ENCODE assay signal across 9 mouse cellular contexts in the genomic region with DNA sequence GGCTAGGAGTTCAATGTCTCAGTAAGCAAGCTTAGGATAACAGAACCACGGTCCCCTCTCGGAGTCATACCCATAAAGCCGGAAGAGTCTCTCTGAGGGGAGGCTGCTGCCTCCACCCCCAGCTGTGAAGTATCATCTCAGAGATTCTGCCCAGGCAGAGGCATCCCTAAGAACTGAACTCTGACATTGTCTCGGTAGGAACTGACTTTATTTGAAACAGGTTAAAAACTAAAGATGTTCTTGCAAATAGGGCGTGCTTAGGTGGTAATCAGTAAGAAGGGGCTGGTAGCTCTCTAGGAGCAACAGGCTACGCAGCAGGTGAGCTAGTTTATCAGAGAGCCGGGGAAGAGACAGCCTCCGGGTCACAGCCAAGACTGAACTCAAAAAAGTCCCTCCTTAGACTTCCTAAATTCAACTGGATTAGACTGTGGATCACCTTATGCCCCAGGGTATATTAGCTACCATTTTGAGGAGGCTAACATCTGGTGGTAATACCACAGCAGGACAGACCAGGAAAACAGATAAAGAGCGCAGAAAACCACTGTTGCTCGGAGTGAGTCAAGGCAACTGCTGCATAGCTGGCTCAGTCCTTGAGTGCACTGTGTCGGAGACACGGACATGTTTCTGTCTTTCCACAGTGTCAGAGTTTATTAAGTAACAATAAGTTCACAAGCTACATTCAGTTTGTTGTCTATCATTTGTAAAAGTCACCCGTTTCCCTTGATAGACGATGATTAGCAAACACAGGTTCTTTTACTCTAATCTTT. TPM values are rescaled to one million over a fixed set of nuclear protein-coding genes. Genes with fewer than 3 reads are reported as not detected.
A peak's percentile ranks its signal among the peaks of the same experiment; 100 is the strongest.
DNase-seq lines count a peak whose midpoint lies in the region; ATAC-seq and TF ChIP-seq lines count a peak whose summit lies in the region.
"Had no signal": no experiment of that assay in that cellular context is flagged by ENCODE, and none has a peak within 500 bp of the region (broad histone marks: within the 10 kb centered on the region; RNA-seq: fewer than 3 reads in every experiment).

No protein-coding gene starts in this region.

- no peaks in the 10 kb centered on the region for H3K27me3 ChIP-seq in lung, postnatal 0 days (replicated peaks; ENCODE audit: insufficient read depth, low read length)
- no peaks in the 10 kb centered on the region for H3K27me3 ChIP-seq in forebrain, embryonic 14.5 days (replicated peaks; ENCODE audit: control insufficient read depth, insufficient read depth, low read length)
- no peaks in the 10 kb centered on the region for H3K27me3 ChIP-seq in stomach, embryonic 16.5 days (ENCODE audit: control insufficient read depth, insufficient read depth, low read length)

- no peak for DNase-seq in lung, postnatal 0 days (ENCODE audit: low spot score)
- DNase-seq in lung, adult 18-20 months = no peak
- no peak for DNase-seq in forebrain, embryonic 14.5 days (ENCODE audit: low spot score)
- peak; percentile 13 for DNase-seq in liver
- no peak for DNase-seq in cerebellum, adult 8-10 months
- no peak for DNase-seq in frontal cortex, postnatal 36 days (ENCODE audit: low spot score in 2 of 2)

- H3K9me3 ChIP-seq in lung, postnatal 0 days (ENCODE audit: low read length) = no peaks in the 10 kb centered on the region
- no peaks in the 10 kb centered on the region for H3K9me3 ChIP-seq in forebrain, embryonic 14.5 days (replicated peaks; ENCODE audit: control insufficient read depth, low read length)
- H3K9me3 ChIP-seq in stomach, embryonic 16.5 days (replicated peaks; ENCODE audit: control insufficient read depth, low read length) = no peaks in the 10 kb centered on the region

- no peak overlapping the region for H3K27ac ChIP-seq in lung, postnatal 0 days (ENCODE audit: low read length)
- H3K27ac ChIP-seq in forebrain, embryonic 14.5 days (ENCODE audit: low read depth, low read length) = no peak overlapping the region
- no peak overlapping the region for H3K27ac ChIP-seq in stomach, embryonic 16.5 days (ENCODE audit: low read length)

- no peak for TF ChIP-seq CTCF in lung, postnatal 0 days (IDR thresholded peaks at IDR 0.05)

- 0 out of 2 replicates have a peak overlapping the region, but pooled peaks have one; percentile 23 for H3K9ac ChIP-seq in lung, postnatal 0 days (replicated peaks; ENCODE audit: low read depth)
- H3K9ac ChIP-seq in forebrain, embryonic 14.5 days (ENCODE audit: low read length) = peak overlapping the region; percentile 23; the same call in 1 of the 2 replicates
- H3K9ac ChIP-seq in stomach, embryonic 16.5 days (ENCODE audit: low read length) = peak overlapping the region; percentile 49

- H3K4me1 ChIP-seq in lung, postnatal 0 days (ENCODE audit: insufficient read depth, low read depth, low read length) = peaks cover 2% of the 10 kb centered on the region; the same call in 1 of the 2 replicates
- no peaks in the 10 kb centered on the region; the same call in 1 of the 2 replicates for H3K4me1 ChIP-seq in forebrain, embryonic 14.5 days (ENCODE audit: control insufficient read depth, insufficient read depth, low read length)
- no peaks in the 10 kb centered on the region for H3K4me1 ChIP-seq in stomach, embryonic 16.5 days (ENCODE audit: control insufficient read depth, insufficient read depth, low read length)

- peak overlapping the region; percentile 16; the same call in 1 of the 2 replicates for H3K4me3 ChIP-seq in lung, postnatal 0 days (ENCODE audit: low read depth, low read length)
- H3K4me3 ChIP-seq in forebrain, embryonic 14.5 days (ENCODE audit: low read depth, low read length) = peak overlapping the region; percentile 20
- H3K4me3 ChIP-seq in stomach, embryonic 16.5 days (replicated peaks; ENCODE audit: low read length) = peak overlapping the region; percentile 41

- no peak for TF ChIP-seq EP300 in lung, postnatal 0 days (IDR thresholded peaks at IDR 0.05)

- ATAC-seq in lung, postnatal 0 days = no peak
- no peak for ATAC-seq in forebrain, embryonic 14.5 days
- no peak for ATAC-seq in stomach, embryonic 16.5 days (ENCODE audit: insufficient read depth, low FRiP score)
- ATAC-seq in erythroid progenitor cell, adult 5-6 weeks (replicated peaks; ENCODE audit: low FRiP score, poor library complexity, severe bottlenecking) = no peak

- 44% methylated on average over 14 of the region's 14 CpGs for WGBS in lung, postnatal 0 days
- WGBS in forebrain, embryonic 14.5 days = 51% methylated on average over 14 of the region's 14 CpGs
- 36% methylated on average over 14 of the region's 14 CpGs for WGBS in stomach, embryonic 16.5 days

- H3K4me2 ChIP-seq in lung, postnatal 0 days (replicated peaks; ENCODE audit: low read depth, low read length) = peak overlapping the region; percentile 54
- H3K4me2 ChIP-seq in forebrain, embryonic 14.5 days (ENCODE audit: low read length) = peak overlapping the region; percentile 47
- H3K4me2 ChIP-seq in stomach, embryonic 16.5 days (ENCODE audit: low read depth, low read length) = peak overlapping the region; percentile 61

- no peaks in the 10 kb centered on the region for H3K36me3 ChIP-seq in lung, postnatal 0 days (ENCODE audit: insufficient read depth, low read length)
- 0 out of 2 replicates have a peak, but pooled peaks cover 2% of the 10 kb centered on the region for H3K36me3 ChIP-seq in forebrain, embryonic 14.5 days (ENCODE audit: control insufficient read depth, insufficient read depth, low read length)
- H3K36me3 ChIP-seq in stomach, embryonic 16.5 days (ENCODE audit: control insufficient read depth, insufficient read depth, low read length) = no peaks in the 10 kb centered on the region

RNA-seq across cellular contexts. Expression of gene Snapc1, which starts 10.7 kb away (rescaled TPM):
- 9.1 and 9.2 TPM in 2 replicates for polyA plus RNA-seq in lung, postnatal 0 days (2015; fragmentation: Nextera tagmentation; extraction: Ambion mirVana)
- polyA plus RNA-seq in forebrain, embryonic 14.5 days (2014; fragmentation: Nextera tagmentation; extraction: Ambion mirVana) = 26.0 and 38.4 TPM in 2 replicates
- polyA plus RNA-seq in stomach, embryonic 16.5 days (2015; fragmentation: Nextera tagmentation; extraction: Ambion mirVana) = 19.6 and 21.2 TPM in 2 replicates
- 0.36 and 1.3 TPM in 2 replicates for total RNA-seq in erythroid progenitor cell, adult 5-6 weeks (2015; ENCODE audit: low replicate concordance)
- 0.38 and 1.2 TPM in 2 replicates for total RNA-seq in erythroid progenitor cell, adult 5-6 weeks (2017; ENCODE audit: low replicate concordance)

RNA-seq across cellular contexts. Expression of gene Gm49321, which starts 16.1 kb away (rescaled TPM):
- polyA plus RNA-seq in lung, postnatal 0 days (2015; fragmentation: Nextera tagmentation; extraction: Ambion mirVana) = 4.3 and 7.2 TPM in 2 replicates
- 13.6 and 19.3 TPM in 2 replicates for polyA plus RNA-seq in forebrain, embryonic 14.5 days (2014; fragmentation: Nextera tagmentation; extraction: Ambion mirVana)
- 12.3 and 15.0 TPM in 2 replicates for polyA plus RNA-seq in stomach, embryonic 16.5 days (2015; fragmentation: Nextera tagmentation; extraction: Ambion mirVana)
- not detected in 2 replicates for total RNA-seq in erythroid progenitor cell, adult 5-6 weeks (2015; ENCODE audit: low replicate concordance)
- not detected in 2 replicates for total RNA-seq in erythroid progenitor cell, adult 5-6 weeks (2017; ENCODE audit: low replicate concordance)

RNA-seq across cellular contexts. Expression of gene Syt16, which starts 43.9 kb away (rescaled TPM):
- polyA plus RNA-seq in lung, postnatal 0 days (2015; fragmentation: Nextera tagmentation; extraction: Ambion mirVana) = 0.04 TPM in 2 replicates
- polyA plus RNA-seq in forebrain, embryonic 14.5 days (2014; fragmentation: Nextera tagmentation; extraction: Ambion mirVana) = 53.7 and 68.4 TPM in 2 replicates
- 3.7 and 4.7 TPM in 2 replicates for polyA plus RNA-seq in stomach, embryonic 16.5 days (2015; fragmentation: Nextera tagmentation; extraction: Ambion mirVana)
- not detected in 2 replicates for total RNA-seq in erythroid progenitor cell, adult 5-6 weeks (2015; ENCODE audit: low replicate concordance)
- total RNA-seq in erythroid progenitor cell, adult 5-6 weeks (2017; ENCODE audit: low replicate concordance) = not detected in 2 replicates
- polyA plus RNA-seq: spleen, adult 2 months had no signal

RNA-seq across cellular contexts. Expression of gene Hif1a, which starts 52.4 kb away (rescaled TPM):
- polyA plus RNA-seq in lung, postnatal 0 days (2015; fragmentation: Nextera tagmentation; extraction: Ambion mirVana) = 34.6 and 42.7 TPM in 2 replicates
- polyA plus RNA-seq in forebrain, embryonic 14.5 days (2014; fragmentation: Nextera tagmentation; extraction: Ambion mirVana) = 87.2 and 95.6 TPM in 2 replicates
- 42.7 and 49.0 TPM in 2 replicates for polyA plus RNA-seq in stomach, embryonic 16.5 days (2015; fragmentation: Nextera tagmentation; extraction: Ambion mirVana)
- 13.3 and 21.8 TPM in 2 replicates for total RNA-seq in erythroid progenitor cell, adult 5-6 weeks (2015; ENCODE audit: low replicate concordance)
- total RNA-seq in erythroid progenitor cell, adult 5-6 weeks (2017; ENCODE audit: low replicate concordance) = 14.8 and 23.3 TPM in 2 replicates
